Mouse (Mus musculus) spleen, adult 2 months (tissue): ENCODE data around the gene Mga.

Source experiments
- CTCF ChIP-seq: fragments of 200-500 bp; IDR thresholded peaks from 2 replicates; pipeline ENCODE4 v1.5.1; 2011; ENCODE audit warnings: mild to moderate bottlenecking, inconsistent platforms; ENCODE audit not compliant: insufficient read depth, insufficient read length, insufficient replicate concordance; ENCODE audit errors: extremely low read depth
- POLR2A ChIP-seq: fragments of 200-500 bp; IDR thresholded peaks from 2 replicates; pipeline ENCODE4 v1.6.1; 2011; ENCODE audit warnings: low read depth, low read length, inconsistent platforms

- TF ChIP-seq CTCF, result no peak
- TF ChIP-seq POLR2A, result no peak
Observed at GRCm38 (mm10) chr2:119999731-120000130, 102.7 kb downstream of the Mga start.
